Mouse (Mus musculus) embryonic facial prominence, embryonic 11.5 days (tissue): Measurements from ENCODE around the gene Stard13. TPM values are rescaled to one million over a fixed set of nuclear protein-coding genes. Genes with fewer than 3 reads are reported as not detected.
A peak's percentile ranks its signal among the peaks of the same experiment; 100 is the strongest.

Experiments
- ATAC-seq: fragments of 200-750 bp; cut with Nextera tagmentation; replicated peaks from 2 replicates; pipeline ENCODE4 v1.8.0; 2017; ENCODE audit warnings: low read depth; ENCODE audit not compliant: insufficient number of reproducible peaks, low FRiP score, low TSS enrichment
- DNase-seq: peaks from one replicate; pipeline ENCODE4 v3.0.0-alpha.2; 2015; ENCODE audit warnings: low spot score
- H3K27ac ChIP-seq: fragments of 300-500 bp; sonication (generic); replicated peaks from 2 replicates; pipeline ENCODE4 v1.5.1; 2014; ENCODE audit warnings: mild to moderate bottlenecking, low read depth, low read length, control low read depth
- H3K27me3 ChIP-seq: fragments of 300-500 bp; sonication (generic); 2 replicates; pipeline ENCODE4 v1.6.1; 2014; ENCODE audit warnings: mild to moderate bottlenecking, low read length, moderate library complexity, mixed read lengths; ENCODE audit not compliant: control insufficient read depth, insufficient read depth
- H3K36me3 ChIP-seq: fragments of 300-500 bp; sonication (generic); replicated peaks from 2 replicates; pipeline ENCODE4 v1.6.1; 2014; ENCODE audit warnings: low read depth, mild to moderate bottlenecking, low read length, moderate library complexity, mixed read lengths; ENCODE audit not compliant: control insufficient read depth, insufficient read depth
- H3K4me1 ChIP-seq: fragments of 300-500 bp; sonication (generic); 2 replicates; pipeline ENCODE4 v1.6.1; 2014; ENCODE audit warnings: low read length, mixed read lengths; ENCODE audit not compliant: control insufficient read depth, insufficient read depth
- H3K4me2 ChIP-seq: fragments of 300-500 bp; sonication (generic); 2 replicates; pipeline ENCODE4 v1.6.1; 2014; ENCODE audit warnings: low read depth, mild to moderate bottlenecking, control low read depth, low read length, moderate library complexity
- H3K4me3 ChIP-seq: fragments of 300-500 bp; sonication (generic); 2 replicates; pipeline ENCODE4 v1.5.1; 2014; ENCODE audit warnings: low read depth, low read length, control low read depth
- H3K9ac ChIP-seq: fragments of 300-500 bp; sonication (generic); replicated peaks from 2 replicates; pipeline ENCODE4 v1.6.1; 2014; ENCODE audit warnings: mild to moderate bottlenecking, control low read depth, low read length
- H3K9me3 ChIP-seq: fragments of 300-500 bp; sonication (generic); replicated peaks from 2 replicates; pipeline ENCODE4 v1.6.1; 2016; ENCODE audit warnings: mild to moderate bottlenecking, low read length, inconsistent platforms, mixed read lengths; ENCODE audit not compliant: control insufficient read depth
- WGBS: fragments of 180-500 bp; shearing (Covaris S2); extraction: QIAGEN DNeasy Blood & Tissue Kit; methylation state at CpG from one replicate; pipeline ENCODE4 v1.1.7; 2014; 5-methylcytosine and 5-hydroxymethylcytosine counted together
- polyA plus RNA-seq: library from polyadenylated mRNA; unstranded; fragments of >200 nt; fragmentation: Nextera tagmentation; extraction: Ambion mirVana; gene quantifications from 2 replicates; pipeline ENCODE4 v1.2.1, GENCODE M21; 2014

Gene Stard13
- polyA plus RNA-seq, 1 experiment from 2014 or later: 3.4 TPM

GRCm38 (mm10) chr5:151046917-151047316, 186.7 kb downstream of the Stard13 start:
- Histone ChIP-seq H3K4me1 (no peaks in the 10 kb centered on the region), H3K4me2 (no peak overlapping the region), H3K4me3 (no peak overlapping the region), H3K27me3 (no peaks in the 10 kb centered on the region), H3K9me3 (no peaks in the 10 kb centered on the region), H3K27ac (no peak overlapping the region), H3K9ac (no peak overlapping the region), H3K36me3 (no peaks in the 10 kb centered on the region)
- no peak for ATAC-seq
- 52% methylated on average over 7 of the region's 7 CpGs for WGBS
- peak; percentile 63 for DNase-seq

GRCm38 (mm10) chr5:151046131-151046530, 187.5 kb downstream of the Stard13 start:
- 92% methylated on average over 6 of the region's 6 CpGs for WGBS
- Histone ChIP-seq H3K4me3 (no peak overlapping the region), H3K27ac (no peak overlapping the region), H3K9me3 (no peaks in the 10 kb centered on the region), H3K27me3 (no peaks in the 10 kb centered on the region), H3K4me1 (no peaks in the 10 kb centered on the region), H3K4me2 (no peak overlapping the region), H3K9ac (no peak overlapping the region), H3K36me3 (no peaks in the 10 kb centered on the region)
- DNase-seq: no peak
- ATAC-seq: no peak

GRCm38 (mm10) chr5:151042911-151043310, 190.7 kb downstream of the Stard13 start:
- Histone ChIP-seq H3K9me3 (no peaks in the 10 kb centered on the region), H3K4me3 (no peak overlapping the region), H3K27me3 (no peaks in the 10 kb centered on the region), H3K9ac (no peak overlapping the region), H3K4me1 (no peaks in the 10 kb centered on the region), H3K27ac (no peak overlapping the region), H3K36me3 (no peaks in the 10 kb centered on the region), H3K4me2 (no peak overlapping the region)
- ATAC-seq: no peak
- no peak for DNase-seq
- WGBS: 94% methylated on average over 5 of the region's 5 CpGs

- 81% methylated on average over 7 of the region's 7 CpGs for WGBS
- H3K36me3 ChIP-seq: no peaks in the 10 kb centered on the region
- H3K4me3 ChIP-seq: no peak overlapping the region
- no peaks in the 10 kb centered on the region for H3K4me1 ChIP-seq
- no peak for DNase-seq
- H3K27ac ChIP-seq: no peak overlapping the region
- H3K27me3 ChIP-seq: no peaks in the 10 kb centered on the region
- no peak for ATAC-seq
- no peak overlapping the region for H3K4me2 ChIP-seq
- no peak overlapping the region for H3K9ac ChIP-seq
- no peaks in the 10 kb centered on the region for H3K9me3 ChIP-seq
Observed at GRCm38 (mm10) chr5:151037871-151038270, 195.8 kb downstream of the Stard13 start.

- H3K36me3 ChIP-seq: no peaks in the 10 kb centered on the region
- WGBS: 73% methylated on average over 9 of the region's 9 CpGs
Observed at GRCm38 (mm10) chr5:151034715-151035512, 198.7 kb downstream of the Stard13 start.

GRCm38 (mm10) chr5:151028906-151029305, 204.7 kb downstream of the Stard13 start:
- Histone ChIP-seq H3K27ac (no peak overlapping the region), H3K36me3 (no peaks in the 10 kb centered on the region), H3K27me3 (no peaks in the 10 kb centered on the region), H3K4me2 (no peak overlapping the region), H3K9me3 (no peaks in the 10 kb centered on the region), H3K4me1 (no peaks in the 10 kb centered on the region; the same call in 1 of the 2 replicates), H3K4me3 (no peak overlapping the region), H3K9ac (no peak overlapping the region)
- no peak for DNase-seq
- ATAC-seq: no peak
- WGBS: 73% methylated on average over 6 of the region's 6 CpGs

More at GRCm38 (mm10) chr5:151034715-151035512, 198.7 kb downstream of the Stard13 start:
- Histone ChIP-seq H3K4me3 (no peak overlapping the region), H3K9me3 (no peaks in the 10 kb centered on the region), H3K4me2 (no peak overlapping the region), H3K27me3 (no peaks in the 10 kb centered on the region), H3K4me1 (no peaks in the 10 kb centered on the region), H3K27ac (no peak overlapping the region), H3K9ac (no peak overlapping the region)
- ATAC-seq: no peak
- DNase-seq: no peak

GRCm38 (mm10) chr5:151027171-151027570, 206.5 kb downstream of the Stard13 start:
- no peak overlapping the region for H3K4me2 ChIP-seq
- H3K4me1 ChIP-seq: no peaks in the 10 kb centered on the region; the same call in 1 of the 2 replicates
- no peak overlapping the region for H3K9ac ChIP-seq
- 36% methylated on average over 7 of the region's 7 CpGs for WGBS
- DNase-seq: peak; percentile 39
- no peaks in the 10 kb centered on the region for H3K27me3 ChIP-seq
- H3K4me3 ChIP-seq: no peak overlapping the region
- H3K9me3 ChIP-seq: no peaks in the 10 kb centered on the region
- ATAC-seq: peak; percentile 80; the same call in 1 of the 2 replicates
- no peaks in the 10 kb centered on the region for H3K36me3 ChIP-seq
- no peak overlapping the region for H3K27ac ChIP-seq

- no peaks in the 10 kb centered on the region for H3K36me3 ChIP-seq
- H3K9me3 ChIP-seq: no peaks in the 10 kb centered on the region
- ATAC-seq (no peak), DNase-seq (no peak)
- H3K27me3 ChIP-seq: no peaks in the 10 kb centered on the region
- WGBS: 93% methylated on average over 4 of the region's 4 CpGs
- no peak overlapping the region for H3K9ac ChIP-seq
- no peak overlapping the region for H3K4me2 ChIP-seq
- no peak overlapping the region for H3K27ac ChIP-seq
- no peaks in the 10 kb centered on the region; the same call in 1 of the 2 replicates for H3K4me1 ChIP-seq
- no peak overlapping the region for H3K4me3 ChIP-seq
Observed at GRCm38 (mm10) chr5:151026069-151026468, 207.6 kb downstream of the Stard13 start.
